Mouse (Mus musculus): ENCODE data around the gene C330007P06Rik. TPM values are rescaled to one million over a fixed set of nuclear protein-coding genes. Genes with fewer than 3 reads are reported as not detected.

Gene C330007P06Rik
- total and polyA plus RNA-seq, 3 experiments: 7.4 to 17.4 (median 15.7) TPM

DNA sequence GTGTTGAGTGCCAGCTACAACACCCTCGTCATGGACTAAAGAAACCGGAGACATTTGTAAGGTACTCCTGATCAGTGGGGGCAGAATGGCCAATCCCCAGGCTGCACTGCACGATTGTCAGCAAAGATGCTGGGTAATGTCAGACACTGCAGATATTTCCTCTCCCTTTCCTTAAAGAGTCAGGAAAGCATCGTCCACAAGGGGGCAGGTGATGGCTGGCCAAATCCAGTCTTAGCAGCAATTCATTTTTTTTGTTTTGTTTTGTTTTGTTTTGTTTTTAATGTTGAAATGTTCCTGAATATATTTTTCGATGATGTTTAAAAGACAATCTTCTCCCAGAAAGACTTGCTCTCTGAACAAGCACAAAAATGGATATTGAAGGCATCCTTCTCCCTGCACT lies 62.5 kb downstream of the C330007P06Rik start:
- Histone ChIP-seq H3K27ac (no peak overlapping the region), H3K36me3 (ENCODE audit: control insufficient read depth, insufficient read depth, low read length) (no peaks in the 10 kb centered on the region), H3K27me3 (ENCODE audit: control insufficient read depth, insufficient read depth, low read length) (no peaks in the 10 kb centered on the region), H3K4me1 (ENCODE audit: control insufficient read depth, insufficient read depth, low read length) (no peaks in the 10 kb centered on the region), H3K9ac (ENCODE audit: low read depth, low read length) (no peak overlapping the region), H3K79me2 (replicated peaks; ENCODE audit: control insufficient read depth, insufficient read depth, low read length) (no peaks in the 10 kb centered on the region), H3K4me3 (no peak overlapping the region)
- WGBS: 35% methylated on average over 5 of the region's 5 CpGs
- intact Hi-C loops (cut with DNase I): no loop called here
- TF ChIP-seq EP300 (IDR thresholded peaks at IDR 0.05; ENCODE audit: insufficient read depth, low read depth, low read length): no peak
- TF ChIP-seq CTCF (IDR thresholded peaks at IDR 0.05): peak; percentile 66
- DNase-seq: no peak

DNA sequence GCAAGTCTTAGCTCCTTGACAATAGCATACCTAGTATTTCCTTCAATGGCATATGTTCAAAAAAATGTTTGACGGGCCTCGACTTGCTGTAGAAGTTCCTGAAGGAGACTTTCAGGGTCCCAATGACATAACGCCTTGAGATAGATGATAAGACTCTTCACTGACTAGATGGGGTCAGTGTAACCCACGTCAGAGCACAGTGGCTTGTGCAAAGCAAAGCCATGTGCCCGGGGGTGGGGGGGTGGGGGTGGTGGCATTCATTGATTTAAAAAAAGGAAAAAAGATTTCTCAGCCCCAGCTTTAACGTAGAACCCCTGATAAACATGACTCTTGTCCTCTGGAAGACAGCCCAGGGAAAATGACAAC lies 65.6 kb downstream of the C330007P06Rik start:
- TF ChIP-seq POLR2A (IDR thresholded peaks at IDR 0.05; ENCODE audit: insufficient read depth, low read depth, low read length) (no peak), CTCF (IDR thresholded peaks at IDR 0.05) (no peak), EP300 (IDR thresholded peaks at IDR 0.05; ENCODE audit: insufficient read depth, low read depth, low read length) (no peak)
- 35% methylated on average over 6 of the region's 6 CpGs for WGBS
- intact Hi-C loops (cut with DNase I): no loop called here
- peak overlapping the region; percentile 61 for H3K27ac ChIP-seq
- peak overlapping the region; percentile 42; the same call in 1 of the 2 replicates for H3K9ac ChIP-seq (ENCODE audit: low read depth, low read length)
- no peaks in the 10 kb centered on the region for H3K27me3 ChIP-seq (ENCODE audit: control insufficient read depth, insufficient read depth, low read length)
- no peaks in the 10 kb centered on the region for H3K79me2 ChIP-seq (replicated peaks; ENCODE audit: control insufficient read depth, insufficient read depth, low read length)
- peak overlapping the region; percentile 41 for H3K4me3 ChIP-seq
- no peaks in the 10 kb centered on the region for H3K4me1 ChIP-seq (ENCODE audit: control insufficient read depth, insufficient read depth, low read length)
- no peak for DNase-seq
- H3K36me3 ChIP-seq (ENCODE audit: control insufficient read depth, insufficient read depth, low read length): no peaks in the 10 kb centered on the region

DNA sequence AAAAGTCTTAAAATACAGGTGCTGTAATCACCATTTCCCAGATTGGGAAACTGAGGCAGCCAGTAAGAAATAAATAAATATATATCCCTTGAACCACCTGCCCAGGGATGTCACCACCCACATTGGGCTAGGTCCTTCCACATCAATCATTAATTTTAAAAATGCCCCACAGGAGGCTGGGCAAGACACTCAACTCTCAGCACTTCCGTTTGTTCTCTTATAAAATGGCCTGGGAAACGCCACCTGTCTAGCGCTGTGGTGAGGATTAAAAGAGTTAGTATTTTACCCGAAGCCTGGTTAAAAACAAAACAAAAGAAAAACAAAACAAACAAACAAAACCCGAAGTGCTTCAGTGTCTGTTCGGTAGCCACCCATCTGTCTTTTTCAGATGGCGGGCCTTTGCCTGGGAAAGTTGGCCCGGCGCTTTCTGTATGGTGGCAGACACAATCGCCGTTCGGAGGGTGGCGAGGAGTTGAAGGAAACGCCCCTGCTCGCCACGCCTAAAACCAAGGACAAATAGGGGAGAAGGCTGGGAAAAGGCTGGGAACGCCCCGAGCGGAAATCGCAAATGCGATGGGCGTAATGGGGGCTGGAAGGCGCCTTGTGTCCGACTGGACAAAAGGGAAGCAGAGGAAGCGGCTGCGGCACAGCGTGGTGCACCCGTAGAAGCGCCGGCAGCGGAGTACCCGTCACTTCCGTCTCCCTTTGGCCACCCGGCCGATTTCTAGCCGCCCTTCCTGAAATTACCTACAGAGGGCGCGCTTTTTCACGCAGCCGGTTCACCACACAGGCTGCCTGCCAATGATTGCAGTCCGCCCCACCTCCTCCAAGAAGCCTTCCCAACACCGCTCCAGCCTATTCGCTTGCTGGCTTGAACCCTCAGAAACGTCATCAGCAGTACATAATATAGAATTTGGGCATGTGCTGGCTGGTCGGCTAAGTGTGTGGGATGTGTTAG lies 66.3 kb downstream of the C330007P06Rik start:
- no peaks in the 10 kb centered on the region for H3K27me3 ChIP-seq (ENCODE audit: control insufficient read depth, insufficient read depth, low read length)

DNA sequence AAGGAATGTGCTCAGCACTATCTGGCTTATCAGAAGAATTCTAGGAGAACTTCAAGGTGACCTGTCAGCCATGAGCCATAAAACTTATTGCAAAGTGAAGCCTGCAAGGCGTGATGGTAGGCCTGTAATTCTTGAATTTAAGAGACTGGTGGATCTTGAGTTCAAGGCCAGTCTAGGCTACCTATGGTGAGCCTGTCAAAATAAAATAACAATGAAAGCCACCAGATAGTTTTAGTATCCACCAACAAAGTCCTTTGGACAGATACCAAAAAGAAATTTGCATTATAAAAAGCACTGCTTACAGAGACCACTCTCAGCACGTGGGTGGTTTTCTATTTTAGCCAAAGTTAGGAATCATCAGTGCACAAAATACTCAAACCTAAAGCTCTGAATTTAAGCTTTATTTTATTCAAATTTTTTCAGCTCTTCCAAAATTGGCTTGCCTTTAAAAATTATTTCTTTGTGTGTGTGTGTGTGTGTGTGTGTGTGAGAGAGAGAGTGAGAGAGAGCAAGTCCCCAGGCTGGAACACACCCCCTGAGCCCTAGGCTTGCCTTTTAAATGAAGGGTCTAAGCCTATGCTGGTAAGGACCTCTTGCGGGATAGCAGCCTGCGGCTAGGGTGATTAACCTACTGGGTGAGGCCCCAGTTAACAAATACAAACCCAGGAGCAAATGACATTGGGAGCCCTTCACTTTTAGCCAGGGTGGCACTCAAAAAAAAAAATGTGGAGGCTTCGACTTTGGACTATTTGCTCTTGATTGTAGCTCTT lies 68.3 kb downstream of the C330007P06Rik start:
- Histone ChIP-seq H3K79me2 (replicated peaks; ENCODE audit: control insufficient read depth, insufficient read depth, low read length) (no peaks in the 10 kb centered on the region), H3K27ac (no peak overlapping the region), H3K4me1 (ENCODE audit: control insufficient read depth, insufficient read depth, low read length) (no peaks in the 10 kb centered on the region), H3K36me3 (ENCODE audit: control insufficient read depth, insufficient read depth, low read length) (no peaks in the 10 kb centered on the region), H3K9ac (ENCODE audit: low read depth, low read length) (no peak overlapping the region), H3K4me3 (no peak overlapping the region), H3K27me3 (ENCODE audit: control insufficient read depth, insufficient read depth, low read length) (no peaks in the 10 kb centered on the region)
- WGBS: 73% methylated on average over 5 of the region's 5 CpGs
- DNase-seq: no peak
- intact Hi-C loops (cut with DNase I): no loop called here
- no peak for TF ChIP-seq CTCF (IDR thresholded peaks at IDR 0.05)
- no peak for TF ChIP-seq EP300 (IDR thresholded peaks at IDR 0.05; ENCODE audit: insufficient read depth, low read depth, low read length)
- no peak for TF ChIP-seq POLR2A (IDR thresholded peaks at IDR 0.05; ENCODE audit: insufficient read depth, low read depth, low read length)

More for the DNA sequence above, 66.3 kb downstream of the C330007P06Rik start:
- Histone ChIP-seq H3K79me2 (replicated peaks; ENCODE audit: control insufficient read depth, insufficient read depth, low read length) (no peaks in the 10 kb centered on the region), H3K4me1 (ENCODE audit: control insufficient read depth, insufficient read depth, low read length) (no peaks in the 10 kb centered on the region), H3K36me3 (ENCODE audit: control insufficient read depth, insufficient read depth, low read length) (no peaks in the 10 kb centered on the region), H3K27ac (peak overlapping the region; percentile 61), H3K9ac (ENCODE audit: low read depth, low read length) (peak overlapping the region; percentile 42; the same call in 1 of the 2 replicates), H3K4me3 (peak overlapping the region; percentile 41)
- 15% methylated on average over 45 of the region's 45 CpGs for WGBS
- DNase-seq: peak; percentile 86 to 92
- intact Hi-C loops (cut with DNase I): loop anchor here (1.0 kb wide), 1 partner anchor 11 kb away; no protein-coding TSS in a partner anchor
- TF ChIP-seq POLR2A (IDR thresholded peaks at IDR 0.05; ENCODE audit: insufficient read depth, low read depth, low read length) (peak; percentile 49; the same call in 1 of the 2 replicates), CTCF (IDR thresholded peaks at IDR 0.05) (peak; percentile 90), EP300 (IDR thresholded peaks at IDR 0.05; ENCODE audit: insufficient read depth, low read depth, low read length) (peak; percentile 59; the same call in 1 of the 2 replicates)

DNA sequence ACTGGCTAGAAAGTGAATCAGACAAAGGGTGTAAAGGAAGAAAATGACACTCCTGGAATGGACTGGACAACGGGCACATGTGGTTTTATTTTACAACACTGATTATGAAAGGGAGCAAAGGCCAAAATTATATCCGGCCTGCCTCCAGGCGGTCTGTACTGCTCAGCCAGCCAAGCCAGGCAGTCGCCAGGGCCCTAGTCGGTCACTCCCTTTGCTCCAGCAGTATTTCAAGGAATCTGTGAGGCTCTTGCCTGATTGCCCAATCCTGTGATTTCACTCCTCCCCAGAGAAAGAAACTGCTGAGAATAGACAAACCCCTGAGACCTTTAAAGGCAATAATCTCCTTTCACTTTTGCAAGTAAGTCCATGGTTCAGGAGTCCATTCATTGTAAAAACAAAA lies 69.7 kb downstream of the C330007P06Rik start:
- TF ChIP-seq EP300 (IDR thresholded peaks at IDR 0.05; ENCODE audit: insufficient read depth, low read depth, low read length) (no peak), POLR2A (IDR thresholded peaks at IDR 0.05; ENCODE audit: insufficient read depth, low read depth, low read length) (no peak), CTCF (IDR thresholded peaks at IDR 0.05) (no peak)
- no peak overlapping the region for H3K4me3 ChIP-seq
- DNase-seq: peak; percentile 54 to 70
- WGBS: 35% methylated on average over 5 of the region's 5 CpGs
- no peaks in the 10 kb centered on the region for H3K36me3 ChIP-seq (ENCODE audit: control insufficient read depth, insufficient read depth, low read length)
- no peaks in the 10 kb centered on the region for H3K79me2 ChIP-seq (replicated peaks; ENCODE audit: control insufficient read depth, insufficient read depth, low read length)
- intact Hi-C loops (cut with DNase I): no loop called here
- H3K27ac ChIP-seq: no peak overlapping the region
- H3K4me1 ChIP-seq (ENCODE audit: control insufficient read depth, insufficient read depth, low read length): no peaks in the 10 kb centered on the region
- no peak overlapping the region for H3K9ac ChIP-seq (ENCODE audit: low read depth, low read length)
- H3K27me3 ChIP-seq (ENCODE audit: control insufficient read depth, insufficient read depth, low read length): no peaks in the 10 kb centered on the region
